Mouse (Mus musculus) bone marrow, adult 2 months (tissue): Measurements from ENCODE around the gene Gm17349.

Source experiments
- CTCF ChIP-seq: fragments of 200-500 bp; IDR thresholded peaks from 2 replicates; pipeline ENCODE4 v1.5.1; 2011; ENCODE audit warnings: low read length, control low read depth; ENCODE audit not compliant: control insufficient read depth, insufficient read depth
- POLR2A ChIP-seq: fragments of 200-500 bp; IDR thresholded peaks from 2 replicates; pipeline ENCODE4 v1.6.1; 2011; ENCODE audit warnings: low read depth, mild to moderate bottlenecking, control low read depth, low read length, borderline replicate concordance; ENCODE audit not compliant: control insufficient read depth

DNA sequence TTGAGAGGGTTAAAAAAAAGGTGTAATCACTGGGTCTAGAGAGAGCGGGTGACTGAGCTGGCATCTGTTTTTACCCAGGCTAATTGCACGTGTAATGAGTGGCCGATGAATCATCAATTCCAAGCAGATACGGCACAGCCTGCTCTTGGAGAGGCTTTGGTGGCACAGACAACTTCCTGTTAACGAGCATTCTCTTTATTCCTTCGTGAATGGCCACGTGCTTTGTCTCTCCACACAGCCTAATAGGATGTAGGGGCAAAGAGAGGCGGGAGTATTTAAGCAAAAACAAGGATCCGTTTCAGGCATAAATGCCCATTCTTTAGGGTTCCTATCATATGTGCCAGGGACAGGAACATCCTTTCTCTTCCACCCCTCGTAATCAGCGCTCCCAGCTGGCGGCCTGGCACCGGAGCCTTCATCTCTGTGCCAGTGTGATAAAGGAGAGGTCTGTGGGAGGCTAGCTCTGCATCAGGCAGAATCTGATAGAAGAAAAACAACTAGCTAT lies 10.1 kb upstream of the Gm17349 start:
- TF ChIP-seq CTCF: no peak
- TF ChIP-seq POLR2A: no peak
